Mouse (Mus musculus): ENCODE data around the gene Zfp791.

GRCm38 (mm10) chr8:85122995-85123394, at the start of gene Zfp791:
- TF ChIP-seq CTCF (IDR thresholded peaks at IDR 0.05; ENCODE audit: low read depth, low read length), result no peak
- TF ChIP-seq POLR2A (IDR thresholded peaks at IDR 0.05; ENCODE audit: extremely low read depth, insufficient read depth, low read length), result no peak

All from liver, adult 2 months (tissue).